Mouse (Mus musculus): Measurements from ENCODE around the gene Ptger1. TPM values are rescaled to one million over a fixed set of nuclear protein-coding genes. Genes with fewer than 3 reads are reported as not detected.

The Ptger1 gene
- polyA plus RNA-seq, 1 experiment from 2014 or later = 0.36 TPM

DNA sequence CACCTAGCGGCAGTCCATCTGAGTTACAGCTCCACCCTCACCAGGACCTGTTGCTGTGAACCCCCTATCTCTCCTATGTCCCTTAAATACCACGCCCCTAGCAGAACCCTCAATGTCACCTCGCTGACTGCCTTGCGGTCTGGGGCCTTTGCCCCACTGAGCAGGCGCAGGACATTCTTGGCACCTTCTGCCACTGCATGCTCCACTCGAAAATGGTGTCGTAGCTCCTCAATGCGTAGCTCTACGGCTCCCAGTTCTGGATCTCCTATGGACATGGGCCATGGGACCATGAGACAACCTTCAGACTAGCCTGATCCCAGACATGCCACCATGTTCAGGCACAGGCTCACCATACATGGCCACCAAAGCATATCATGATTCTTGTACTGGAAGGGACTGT is 18.0 kb downstream of the Ptger1 start:
- Histone ChIP-seq H3K27ac (replicated peaks) (no peak overlapping the region), H3K4me3 (no peak overlapping the region), H3K27me3 (replicated peaks; ENCODE audit: low read depth, poor library complexity, severe bottlenecking) (no peaks in the 10 kb centered on the region), H3K36me3 (replicated peaks) (peaks cover 84% of the 10 kb centered on the region), H3K4me1 (peaks cover 25% of the 10 kb centered on the region), H3K9me3 (no peaks in the 10 kb centered on the region)
- DNase-seq (ENCODE audit: low spot score) = no peak
- 93% methylated on average over 9 of the region's 9 CpGs for WGBS

DNA sequence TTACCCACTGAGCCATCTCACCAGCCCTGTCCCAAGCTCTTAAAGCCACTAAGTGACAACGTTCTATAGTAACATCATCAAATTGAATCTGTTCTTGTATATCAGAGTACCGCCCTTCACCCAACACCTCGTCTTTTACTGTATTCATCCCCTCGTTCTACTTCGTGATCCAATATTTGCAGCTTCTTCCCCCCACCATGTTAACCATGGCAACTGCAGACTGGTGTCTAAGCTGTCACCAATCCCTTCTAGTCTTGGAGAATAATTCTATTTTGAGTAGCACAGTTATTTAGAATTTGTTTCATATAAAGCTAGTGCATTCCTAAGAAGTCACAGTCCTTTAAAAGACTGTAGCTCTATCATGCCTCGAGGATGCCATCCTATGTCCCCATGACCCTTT is 22.8 kb downstream of the Ptger1 start:
- 89% methylated on average over 6 of the region's 6 CpGs for WGBS
- peaks cover 73% of the 10 kb centered on the region for H3K36me3 ChIP-seq (replicated peaks)

DNA sequence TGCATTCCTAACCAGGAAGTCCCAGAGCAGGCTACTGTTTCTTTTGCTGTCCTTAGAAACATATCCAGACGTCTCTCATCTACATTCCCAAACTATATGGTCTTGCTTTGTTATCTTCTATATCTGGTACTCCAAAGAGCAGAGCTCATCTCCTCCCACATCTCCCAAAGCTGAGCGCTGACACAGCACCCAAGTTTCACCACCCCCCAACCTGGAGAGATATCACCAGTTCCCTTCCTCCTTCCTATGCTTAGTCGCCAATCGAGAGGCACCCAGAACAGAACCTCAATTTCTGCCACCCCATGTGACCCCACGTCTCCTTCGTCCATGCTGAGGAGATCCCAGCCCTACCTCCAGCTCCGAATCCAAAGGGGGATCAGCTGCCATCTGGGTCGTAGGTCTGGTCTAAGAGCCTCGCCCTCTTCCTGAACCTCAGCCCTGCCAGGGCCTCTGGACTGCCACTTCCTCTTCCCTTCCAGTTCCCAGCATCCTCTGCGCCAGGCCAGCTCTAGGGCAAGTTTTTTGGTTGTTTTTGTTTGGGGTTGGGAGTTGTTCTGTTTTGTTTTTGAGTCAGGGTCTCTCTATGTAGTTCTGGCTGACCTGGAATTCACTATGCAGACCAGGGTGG is 27.2 kb downstream of the Ptger1 start:
- WGBS = 82% methylated on average over 10 of the region's 10 CpGs
- Histone ChIP-seq H3K27ac (replicated peaks) (no peak overlapping the region), H3K9me3 (no peaks in the 10 kb centered on the region), H3K36me3 (replicated peaks) (peaks cover 42% of the 10 kb centered on the region), H3K4me1 (peaks cover 44% of the 10 kb centered on the region), H3K27me3 (replicated peaks; ENCODE audit: low read depth, poor library complexity, severe bottlenecking) (0 out of 2 replicates have a peak, but pooled peaks cover 4% of the 10 kb centered on the region), H3K4me3 (no peak overlapping the region)
- DNase-seq (ENCODE audit: low spot score) = no peak

More for the DNA sequence above, 22.8 kb downstream of the Ptger1 start:
- no peak overlapping the region for H3K27ac ChIP-seq (replicated peaks)
- peaks cover 17% of the 10 kb centered on the region; the same call in 1 of the 2 replicates for H3K4me1 ChIP-seq
- no peak for DNase-seq (ENCODE audit: low spot score)
- H3K27me3 ChIP-seq (replicated peaks; ENCODE audit: low read depth, poor library complexity, severe bottlenecking) = no peaks in the 10 kb centered on the region
- H3K9me3 ChIP-seq = no peaks in the 10 kb centered on the region
- H3K4me3 ChIP-seq = no peak overlapping the region

DNA sequence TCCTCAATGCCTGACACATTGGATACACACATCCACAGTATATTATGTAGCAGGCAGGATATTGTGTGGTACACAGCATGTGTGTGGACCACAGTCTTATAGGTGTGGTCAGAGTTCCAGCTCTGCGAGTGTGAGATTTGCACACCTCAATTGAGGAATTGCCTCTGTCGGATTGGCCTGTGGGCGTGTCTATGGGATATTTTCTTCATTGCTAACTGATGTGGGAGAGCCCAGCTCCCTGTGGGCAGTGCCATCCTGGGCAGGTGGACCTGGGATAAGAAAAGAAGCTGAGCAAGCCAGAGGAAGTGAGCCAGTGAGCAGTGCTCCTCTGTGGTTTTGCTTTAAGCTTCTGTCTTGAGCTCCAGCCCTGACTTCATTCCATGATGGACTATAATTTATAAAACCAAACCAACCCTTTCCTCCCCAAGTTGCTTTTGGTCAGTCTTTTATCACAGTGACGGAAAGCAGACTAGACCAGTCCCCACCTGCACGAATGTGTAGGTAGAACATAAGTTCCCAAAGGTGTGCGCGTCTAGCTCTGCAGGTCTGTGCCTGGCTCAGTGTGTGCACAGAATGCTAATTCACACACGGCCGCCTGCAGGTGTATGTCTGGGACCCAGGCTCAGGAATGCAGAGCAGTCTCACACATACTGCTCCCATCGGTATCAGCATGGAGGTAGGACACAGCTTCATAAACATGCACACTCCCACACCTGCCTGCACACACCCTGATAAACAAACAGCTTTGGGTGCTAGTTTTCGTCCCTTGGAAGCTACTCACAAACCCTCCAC is 28.1 kb downstream of the Ptger1 start:
- DNase-seq (ENCODE audit: low spot score) = no peak
- 88% methylated on average over 11 of the region's 11 CpGs for WGBS
- no peak overlapping the region for H3K4me3 ChIP-seq
- peaks cover 38% of the 10 kb centered on the region for H3K36me3 ChIP-seq (replicated peaks)
- no peaks in the 10 kb centered on the region for H3K9me3 ChIP-seq
- 0 out of 2 replicates have a peak, but pooled peaks cover 4% of the 10 kb centered on the region for H3K27me3 ChIP-seq (replicated peaks; ENCODE audit: low read depth, poor library complexity, severe bottlenecking)
- peaks cover 51% of the 10 kb centered on the region for H3K4me1 ChIP-seq
- H3K27ac ChIP-seq (replicated peaks) = no peak overlapping the region

DNA sequence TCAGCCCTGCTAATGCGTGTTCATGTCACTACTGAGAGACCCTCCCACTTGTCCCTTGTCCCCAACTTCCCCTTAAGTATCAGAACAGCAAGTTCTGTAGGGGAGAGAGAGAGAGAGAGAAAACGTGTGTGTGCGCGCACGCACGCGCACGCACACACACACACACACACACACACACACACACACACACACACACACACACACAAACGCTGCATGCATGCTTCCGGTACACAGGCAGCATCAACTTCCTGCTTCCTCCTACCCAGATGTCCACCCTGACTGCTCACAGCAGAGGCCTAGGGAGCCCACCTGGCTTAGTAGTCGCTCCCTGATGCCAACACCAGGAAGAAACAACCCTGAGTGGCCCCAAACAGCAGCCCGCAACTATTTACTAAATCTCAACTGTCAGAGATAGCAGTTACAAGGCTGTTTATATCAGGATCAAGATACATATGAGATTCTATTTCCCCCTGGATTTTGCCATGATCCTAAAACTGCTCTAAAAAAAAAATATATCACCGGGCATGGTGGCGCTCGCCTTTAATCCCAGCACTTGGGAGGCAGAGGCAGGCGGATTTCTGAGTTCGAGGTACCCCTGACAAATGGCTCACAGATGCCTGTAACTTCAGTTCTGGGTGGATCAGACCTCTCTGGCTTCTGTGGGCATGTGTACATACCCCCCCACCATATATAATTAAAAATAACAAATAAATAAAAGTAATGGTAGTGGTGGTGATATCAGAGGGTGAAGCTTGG is 29.1 kb downstream of the Ptger1 start:
- no peak overlapping the region for H3K4me3 ChIP-seq
- H3K9me3 ChIP-seq = no peaks in the 10 kb centered on the region
- WGBS = 90% methylated on average over 13 of the region's 17 CpGs
- 0 out of 2 replicates have a peak, but pooled peaks cover 4% of the 10 kb centered on the region for H3K27me3 ChIP-seq (replicated peaks; ENCODE audit: low read depth, poor library complexity, severe bottlenecking)
- peaks cover 61% of the 10 kb centered on the region for H3K4me1 ChIP-seq
- no peak for DNase-seq (ENCODE audit: low spot score)
- H3K27ac ChIP-seq (replicated peaks) = no peak overlapping the region
- H3K36me3 ChIP-seq (replicated peaks) = peaks cover 29% of the 10 kb centered on the region

DNA sequence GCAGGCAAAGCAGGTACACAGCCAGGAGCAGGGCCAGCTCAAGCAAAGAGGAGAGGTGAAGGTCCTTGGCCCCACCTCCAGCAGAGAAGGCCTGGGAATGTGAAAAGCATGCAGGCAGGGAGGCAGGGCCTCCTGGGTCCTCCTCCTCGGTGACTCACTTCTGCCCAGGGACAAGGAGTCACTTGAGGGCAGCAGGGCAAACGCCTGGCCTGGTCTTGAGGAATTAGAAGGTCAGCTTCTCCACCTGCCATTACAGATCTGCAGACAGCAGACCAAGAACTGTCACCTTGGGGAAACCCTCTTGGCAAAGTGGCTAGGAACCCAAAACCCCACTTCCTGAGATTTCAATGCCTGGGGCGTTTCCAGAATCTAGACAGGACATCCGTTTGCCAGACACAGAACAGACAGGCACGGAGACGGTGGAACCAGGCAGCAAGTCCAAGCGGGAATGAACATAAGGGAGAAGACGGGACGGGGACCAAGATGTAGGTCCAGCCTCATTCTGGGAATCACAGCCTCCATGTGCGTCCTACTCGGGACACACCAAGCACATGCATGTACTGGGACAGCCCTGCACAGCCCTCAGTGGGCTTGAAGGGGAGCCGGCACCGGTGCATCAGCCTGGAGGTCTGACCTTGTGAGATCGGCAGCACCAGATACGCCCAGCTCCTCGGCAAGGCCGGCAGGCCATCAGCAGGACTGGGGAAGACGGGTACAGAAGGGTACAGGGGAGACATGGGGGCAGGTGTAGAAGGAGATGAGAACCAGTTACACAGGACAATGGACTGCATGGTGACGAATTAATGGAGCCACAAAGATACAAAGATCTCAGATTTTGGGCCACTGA is 31.1 kb downstream of the Ptger1 start:
- peak; percentile 34 for DNase-seq (ENCODE audit: low spot score)
- peaks cover 65% of the 10 kb centered on the region for H3K4me1 ChIP-seq
- 0 out of 2 replicates have a peak, but pooled peaks cover 4% of the 10 kb centered on the region for H3K27me3 ChIP-seq (replicated peaks; ENCODE audit: low read depth, poor library complexity, severe bottlenecking)
- peak overlapping the region; percentile 92 for H3K27ac ChIP-seq (replicated peaks)
- peak overlapping the region; percentile 80 for H3K4me3 ChIP-seq
- H3K9me3 ChIP-seq = 0 out of 2 replicates have a peak, but pooled peaks cover 3% of the 10 kb centered on the region
- H3K36me3 ChIP-seq (replicated peaks) = peaks cover 8% of the 10 kb centered on the region
- 51% methylated on average over 19 of the region's 19 CpGs for WGBS

DNA sequence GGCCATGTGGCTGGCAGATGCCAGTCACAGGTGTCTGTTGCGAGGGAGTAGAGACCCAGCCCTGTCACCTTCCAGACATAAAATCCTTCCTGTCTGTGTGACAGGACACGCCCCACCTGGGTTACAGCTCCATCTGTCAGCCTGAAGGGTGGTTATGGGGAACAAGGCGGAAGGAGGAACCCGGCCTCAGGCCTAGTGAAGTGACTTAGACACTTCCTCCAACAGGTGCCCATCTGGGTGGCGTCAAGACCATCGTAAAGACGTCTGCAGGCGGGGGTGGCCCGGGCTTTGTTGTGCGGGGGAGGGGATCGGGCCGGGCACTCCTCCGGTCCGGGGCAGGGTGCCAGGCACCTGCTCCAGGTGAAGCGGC is 31.8 kb downstream of the Ptger1 start:
- Histone ChIP-seq H3K4me1 (peaks cover 62% of the 10 kb centered on the region), H3K36me3 (replicated peaks) (peaks cover 6% of the 10 kb centered on the region; the same call in 1 of the 2 replicates), H3K9me3 (0 out of 2 replicates have a peak, but pooled peaks cover 3% of the 10 kb centered on the region), H3K27ac (replicated peaks) (peak overlapping the region; percentile 92), H3K4me3 (peak overlapping the region; percentile 80), H3K27me3 (replicated peaks; ENCODE audit: low read depth, poor library complexity, severe bottlenecking) (0 out of 2 replicates have a peak, but pooled peaks cover 4% of the 10 kb centered on the region)
- WGBS = 4% methylated on average over 15 of the region's 15 CpGs
- DNase-seq (ENCODE audit: low spot score) = peak; percentile 39

DNA sequence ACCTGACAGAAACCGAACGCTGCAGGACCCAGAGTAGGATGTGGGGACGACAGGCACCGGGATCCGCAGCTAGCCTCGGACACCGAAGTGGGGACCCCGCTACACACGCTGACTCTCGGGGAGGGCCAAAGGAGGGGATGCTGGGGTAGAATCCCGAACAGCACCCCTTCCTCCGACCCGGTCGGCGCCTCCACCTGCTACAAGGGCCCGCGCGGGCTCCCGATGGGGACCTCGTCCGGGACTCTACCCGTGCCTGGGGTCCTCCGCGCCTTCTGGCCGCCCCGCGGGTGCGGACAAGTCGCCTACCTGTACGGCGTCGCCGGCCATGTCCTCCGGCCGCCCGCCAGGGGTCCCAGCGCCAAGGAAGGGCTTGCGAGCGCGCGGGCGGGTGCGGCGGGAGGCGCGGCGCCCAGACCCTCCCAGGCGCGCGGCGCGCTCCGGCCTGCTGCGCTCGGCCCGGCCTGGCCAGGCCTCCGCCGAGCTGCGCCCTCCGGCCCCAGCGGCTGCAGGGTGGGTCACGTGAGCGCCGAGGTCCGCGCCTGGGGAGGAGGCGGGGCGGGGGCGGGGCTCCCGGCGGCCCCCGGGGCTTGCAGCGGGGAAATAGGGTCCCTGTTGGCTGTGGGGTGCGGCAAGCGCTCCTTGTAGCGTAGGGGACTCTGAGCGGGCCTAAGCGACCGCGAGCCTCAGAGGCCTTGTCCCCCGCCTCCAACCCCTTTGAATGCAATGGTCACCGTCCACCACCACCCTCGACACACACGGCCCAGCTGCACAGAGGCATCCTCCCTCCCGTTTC is 32.4 kb downstream of the Ptger1 start, which contains the start of gene Pkn1:
TSS of gene Pkn1 (minus strand) at position 519 of the 793 bp plus-strand sequence.
- H3K9me3 ChIP-seq = 0 out of 2 replicates have a peak, but pooled peaks cover 3% of the 10 kb centered on the region
- peak; percentile 92 for DNase-seq (ENCODE audit: low spot score)
- peak within 1 kb of the TSS; percentile 92 for H3K27ac ChIP-seq (replicated peaks)
- H3K36me3 ChIP-seq (replicated peaks) = peaks cover 6% of the 10 kb centered on the region; the same call in 1 of the 2 replicates
- H3K4me3 ChIP-seq = peak within 1 kb of the TSS; percentile 80
- 0 out of 2 replicates have a peak, but pooled peaks cover 4% of the 10 kb centered on the region for H3K27me3 ChIP-seq (replicated peaks; ENCODE audit: low read depth, poor library complexity, severe bottlenecking)
- WGBS = under 1% methylated on average over 85 of the region's 85 CpGs
- H3K4me1 ChIP-seq = peaks cover 60% of the 10 kb centered on the region

DNA sequence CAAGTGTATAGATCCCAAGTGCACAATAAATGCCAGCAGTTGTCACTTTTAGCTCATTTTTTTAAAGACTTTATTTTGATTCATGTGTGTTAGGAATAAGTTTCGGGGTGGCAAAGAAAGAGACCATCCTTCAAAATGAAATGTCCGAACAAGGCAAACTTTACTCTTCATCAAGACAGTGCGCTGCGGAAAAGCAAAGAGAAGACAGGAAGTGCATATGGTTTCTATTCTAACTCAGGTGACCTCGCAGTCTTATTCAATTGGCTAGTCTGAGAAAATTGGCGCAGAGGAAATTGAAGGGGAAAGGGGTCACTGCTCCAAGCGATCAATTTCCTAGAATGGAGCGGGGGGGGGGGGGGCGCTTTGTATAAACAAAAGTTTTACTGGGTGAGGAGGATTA is 33.1 kb downstream of the Ptger1 start:
- peak; percentile 66 for DNase-seq (ENCODE audit: low spot score)
- 19% methylated on average over 9 of the region's 9 CpGs for WGBS
- peaks cover 54% of the 10 kb centered on the region for H3K4me1 ChIP-seq

DNA sequence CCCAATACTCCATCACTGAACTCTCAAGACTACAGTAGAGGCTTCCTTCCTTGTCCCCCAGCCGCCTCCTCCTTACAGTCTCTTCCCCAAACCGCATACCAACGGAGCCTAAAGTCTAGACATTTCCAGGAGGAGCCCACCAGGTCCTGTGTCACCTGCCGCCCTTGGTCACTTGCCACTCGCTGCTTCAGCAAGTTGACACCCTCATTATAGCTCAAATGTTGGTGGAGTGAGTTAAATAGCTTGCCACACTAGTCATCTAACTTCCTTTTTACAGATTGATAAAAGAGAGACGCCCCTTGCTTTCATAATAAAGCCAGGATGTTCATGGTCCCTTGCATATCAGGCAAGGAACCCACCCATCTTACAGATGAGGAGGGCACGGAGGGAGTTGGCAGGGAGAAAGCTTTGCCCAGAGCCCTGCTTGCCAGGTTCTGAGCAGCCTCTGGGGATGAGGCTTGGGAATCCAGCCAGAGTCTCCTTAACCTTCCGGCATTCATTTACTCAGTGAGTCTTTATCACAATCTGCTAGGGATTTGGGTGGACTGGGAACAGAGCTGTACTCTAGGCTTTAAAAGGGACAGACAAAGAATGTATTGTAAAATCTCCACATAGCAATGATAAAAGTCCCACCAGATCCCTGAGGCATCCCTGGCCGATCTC is 34.1 kb downstream of the Ptger1 start:
- peaks cover 6% of the 10 kb centered on the region; the same call in 1 of the 2 replicates for H3K36me3 ChIP-seq (replicated peaks)
- peak overlapping the region; percentile 92 for H3K27ac ChIP-seq (replicated peaks)
- peaks cover 4% of the 10 kb centered on the region; the same call in 1 of the 2 replicates for H3K27me3 ChIP-seq (replicated peaks; ENCODE audit: low read depth, poor library complexity, severe bottlenecking)
- no peak for DNase-seq (ENCODE audit: low spot score)
- peak overlapping the region; percentile 80; the same call in 1 of the 2 replicates for H3K4me3 ChIP-seq
- peaks cover 49% of the 10 kb centered on the region for H3K4me1 ChIP-seq
- 0 out of 2 replicates have a peak, but pooled peaks cover 3% of the 10 kb centered on the region for H3K9me3 ChIP-seq
- 68% methylated on average over 9 of the region's 9 CpGs for WGBS

More for the DNA sequence above, 33.1 kb downstream of the Ptger1 start:
- H3K27me3 ChIP-seq (replicated peaks; ENCODE audit: low read depth, poor library complexity, severe bottlenecking) = peaks cover 4% of the 10 kb centered on the region; the same call in 1 of the 2 replicates
- peak overlapping the region; percentile 80 for H3K4me3 ChIP-seq
- 0 out of 2 replicates have a peak, but pooled peaks cover 3% of the 10 kb centered on the region for H3K9me3 ChIP-seq
- peaks cover 6% of the 10 kb centered on the region; the same call in 1 of the 2 replicates for H3K36me3 ChIP-seq (replicated peaks)
- H3K27ac ChIP-seq (replicated peaks) = peak overlapping the region; percentile 92

All from embryonic facial prominence, embryonic 10.5 days (tissue).